Mouse (Mus musculus) G1E (cell line): Measurements from ENCODE around the gene Trpc7.

Experiments used
- CTCF ChIP-seq: IDR thresholded peaks from 2 replicates; pipeline ENCODE4 v1.5.1; 2012; ENCODE audit warnings: low read depth, low read length, inconsistent platforms, mixed read lengths
- GATA1 ChIP-seq: IDR thresholded peaks from 2 replicates; pipeline ENCODE4 v1.6.1; 2012; ENCODE audit warnings: borderline replicate concordance, low read length, inconsistent platforms, mixed read lengths
- GATA2 ChIP-seq: IDR thresholded peaks from 2 replicates; pipeline ENCODE4 v1.6.1; 2012; ENCODE audit warnings: low read depth, low read length, inconsistent platforms, borderline replicate concordance
- POLR2AphosphoS5 ChIP-seq: IDR thresholded peaks from 2 replicates; pipeline ENCODE4 v1.6.1; 2012; ENCODE audit warnings: low read depth, low read length, inconsistent platforms; ENCODE audit not compliant: insufficient replicate concordance
- TAL1 ChIP-seq: conservative IDR thresholded peaks from 2 replicates; pipeline ENCODE4 v1.6.1; 2012; ENCODE audit warnings: low read depth, low read length, inconsistent platforms, mixed read lengths

- TF ChIP-seq CTCF (no peak), GATA1 (no peak), GATA2 (no peak), TAL1 (no peak), POLR2AphosphoS5 (no peak)
Measured at GRCm38 (mm10) chr13:56815471-56815870, 80.3 kb downstream of the Trpc7 start.
